Mouse (Mus musculus) midbrain, embryonic 16.5 days (tissue): Measurements from ENCODE around the gene Stag1. TPM values are rescaled to one million over a fixed set of nuclear protein-coding genes. Genes with fewer than 3 reads are reported as not detected.

Experiments used
- ATAC-seq: fragments of 200-750 bp; cut with Nextera tagmentation; 2 replicates; pipeline ENCODE4 v1.8.0; 2017; ENCODE audit warnings: moderate TSS enrichment
- H3K27ac ChIP-seq: fragments of 300-500 bp; sonication (generic); 2 replicates; pipeline ENCODE4 v1.5.1; 2014; ENCODE audit warnings: mild to moderate bottlenecking, low read length, mixed read lengths
- H3K27me3 ChIP-seq: fragments of 300-500 bp; sonication (generic); 2 replicates; pipeline ENCODE4 v1.6.1; 2014; ENCODE audit warnings: low read depth, low read length, mixed read lengths; ENCODE audit not compliant: control insufficient read depth, insufficient read depth
- H3K36me3 ChIP-seq: fragments of 300-500 bp; sonication (generic); 2 replicates; pipeline ENCODE4 v1.6.1; 2014; ENCODE audit warnings: mild to moderate bottlenecking, low read length, moderate library complexity, mixed read lengths; ENCODE audit not compliant: control insufficient read depth, insufficient read depth
- H3K4me1 ChIP-seq: fragments of 300-500 bp; sonication (generic); 2 replicates; pipeline ENCODE4 v1.6.1; 2014; ENCODE audit warnings: mild to moderate bottlenecking, low read length, mixed read lengths; ENCODE audit not compliant: control insufficient read depth, insufficient read depth
- H3K4me2 ChIP-seq: fragments of 300-500 bp; sonication (generic); 2 replicates; pipeline ENCODE4 v1.6.1; 2014; ENCODE audit warnings: mild to moderate bottlenecking, low read length, mixed read lengths
- H3K4me3 ChIP-seq: fragments of 300-500 bp; sonication (generic); 2 replicates; pipeline ENCODE4 v1.5.1; 2014; ENCODE audit warnings: low read depth, mild to moderate bottlenecking, low read length, moderate library complexity, mixed read lengths
- H3K9ac ChIP-seq: fragments of 300-500 bp; sonication (generic); 2 replicates; pipeline ENCODE4 v1.6.1; 2014; ENCODE audit warnings: low read depth, low read length, mixed read lengths
- H3K9me3 ChIP-seq: fragments of 300-500 bp; sonication (generic); replicated peaks from 2 replicates; pipeline ENCODE4 v1.6.1; 2014; ENCODE audit warnings: mild to moderate bottlenecking, low read length, mixed read lengths; ENCODE audit not compliant: control insufficient read depth, poor library complexity, severe bottlenecking
- WGBS: fragments of 180-500 bp; shearing (Covaris S2); extraction: QIAGEN DNeasy Blood & Tissue Kit; methylation state at CpG from one replicate; pipeline ENCODE4 v1.1.7; 2014; 5-methylcytosine and 5-hydroxymethylcytosine counted together
- polyA plus RNA-seq: library from polyadenylated mRNA; unstranded; fragments of >200 nt; fragmentation: Nextera tagmentation; extraction: Ambion mirVana; gene quantifications from 2 replicates; pipeline ENCODE4 v1.2.1, GENCODE M21; 2015

The Stag1 gene
- polyA plus RNA-seq, 1 experiment from 2014 or later: 26.5 TPM

GRCm38 (mm10) chr9:100944677-100945365 is 347.2 kb downstream of the Stag1 start:
- Histone ChIP-seq H3K4me2 (no peak overlapping the region), H3K4me3 (no peak overlapping the region), H3K9me3 (no peaks in the 10 kb centered on the region), H3K27ac (no peak overlapping the region), H3K9ac (no peak overlapping the region), H3K4me1 (no peaks in the 10 kb centered on the region), H3K36me3 (no peaks in the 10 kb centered on the region), H3K27me3 (no peaks in the 10 kb centered on the region)
- 93% methylated on average over 5 of the region's 5 CpGs for WGBS
- ATAC-seq: no peak

- Histone ChIP-seq H3K36me3 (peaks cover 7% of the 10 kb centered on the region; the same call in 1 of the 2 replicates), H3K27me3 (no peaks in the 10 kb centered on the region), H3K9ac (no peak overlapping the region), H3K4me3 (no peak overlapping the region), H3K4me1 (no peaks in the 10 kb centered on the region), H3K9me3 (no peaks in the 10 kb centered on the region), H3K4me2 (no peak overlapping the region), H3K27ac (no peak overlapping the region)
- WGBS: 60% methylated on average over 4 of the region's 4 CpGs
- no peak for ATAC-seq
Observed at GRCm38 (mm10) chr9:100951481-100951880, 353.9 kb downstream of the Stag1 start.

DNA sequence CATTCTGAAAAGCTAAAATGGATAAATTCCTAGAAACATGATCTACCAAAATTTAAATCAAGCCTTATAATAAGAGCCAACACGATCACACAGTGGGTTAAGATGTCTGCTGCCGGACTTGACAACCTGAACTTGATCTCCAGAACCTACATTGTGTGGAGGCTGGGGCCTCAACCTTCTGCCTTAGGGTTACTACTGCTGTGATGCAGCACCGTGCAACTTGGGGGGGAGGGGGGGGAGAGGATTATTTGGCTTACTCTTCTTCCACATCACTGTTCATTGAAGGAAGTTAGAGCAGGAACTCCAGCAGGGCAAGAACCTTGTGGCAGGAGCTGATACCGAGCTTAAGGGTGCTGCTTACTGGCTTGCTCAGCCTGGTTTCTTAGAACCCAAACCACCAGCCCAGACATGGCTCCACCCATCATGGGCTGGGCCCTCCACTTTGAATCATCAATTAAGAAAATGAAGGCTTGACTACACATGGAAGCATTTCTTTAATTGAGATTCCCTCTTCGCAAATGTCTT is 365.4 kb downstream of the Stag1 start:
- Histone ChIP-seq H3K4me2 (no peak overlapping the region), H3K9ac (no peak overlapping the region), H3K27me3 (no peaks in the 10 kb centered on the region), H3K4me3 (no peak overlapping the region), H3K27ac (no peak overlapping the region), H3K9me3 (no peaks in the 10 kb centered on the region), H3K4me1 (peaks cover 11% of the 10 kb centered on the region), H3K36me3 (no peaks in the 10 kb centered on the region; the same call in 1 of the 2 replicates)
- 0 out of 2 replicates have a peak, but pooled peaks have one; percentile 14 for ATAC-seq
- 42% methylated on average over 5 of the region's 5 CpGs for WGBS

- Histone ChIP-seq H3K27ac (no peak overlapping the region), H3K9me3 (no peaks in the 10 kb centered on the region), H3K9ac (no peak overlapping the region), H3K27me3 (no peaks in the 10 kb centered on the region), H3K36me3 (no peaks in the 10 kb centered on the region; the same call in 1 of the 2 replicates), H3K4me1 (peaks cover 11% of the 10 kb centered on the region), H3K4me3 (no peak overlapping the region), H3K4me2 (no peak overlapping the region)
- ATAC-seq: 0 out of 2 replicates have a peak, but pooled peaks have one; percentile 28
- 22% methylated on average over 1 of the region's 1 CpGs for WGBS
Observed at GRCm38 (mm10) chr9:100963428-100963912, 365.9 kb downstream of the Stag1 start.

GRCm38 (mm10) chr9:100964106-100964505 is 366.5 kb downstream of the Stag1 start:
- 66% methylated on average over 4 of the region's 4 CpGs for WGBS
- no peak overlapping the region for H3K4me3 ChIP-seq
- no peaks in the 10 kb centered on the region; the same call in 1 of the 2 replicates for H3K36me3 ChIP-seq
- no peaks in the 10 kb centered on the region for H3K9me3 ChIP-seq
- no peak overlapping the region for H3K9ac ChIP-seq
- peaks cover 11% of the 10 kb centered on the region for H3K4me1 ChIP-seq
- ATAC-seq: no peak
- no peak overlapping the region for H3K4me2 ChIP-seq
- H3K27me3 ChIP-seq: no peaks in the 10 kb centered on the region
- H3K27ac ChIP-seq: 0 out of 2 replicates have a peak overlapping the region, but pooled peaks have one; percentile 2

DNA sequence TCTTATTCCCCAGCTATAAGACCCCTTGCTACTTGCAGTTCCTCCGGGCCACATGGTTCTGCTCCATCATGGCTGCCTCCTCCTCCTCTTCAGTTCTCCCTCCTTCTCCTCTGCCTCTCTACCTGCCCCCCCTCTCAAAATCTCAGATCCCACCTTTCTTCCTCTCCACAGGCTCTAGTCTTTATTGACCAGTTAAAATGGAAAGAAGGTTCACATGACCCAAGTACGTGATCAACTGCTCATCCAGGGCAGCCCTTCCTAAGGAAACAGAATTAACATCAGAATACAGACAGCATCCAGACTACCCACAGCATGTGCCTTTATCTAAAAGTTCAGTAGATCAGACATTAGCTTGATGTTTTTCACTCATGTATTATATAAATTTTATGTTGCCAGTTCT is 371.9 kb downstream of the Stag1 start:
- WGBS: 83% methylated on average over 2 of the region's 2 CpGs
- no peaks in the 10 kb centered on the region for H3K9me3 ChIP-seq
- H3K4me1 ChIP-seq: no peaks in the 10 kb centered on the region
- H3K36me3 ChIP-seq: peaks cover 4% of the 10 kb centered on the region; the same call in 1 of the 2 replicates
- H3K9ac ChIP-seq: no peak overlapping the region
- H3K4me3 ChIP-seq: no peak overlapping the region
- no peak overlapping the region for H3K27ac ChIP-seq
- ATAC-seq: no peak
- H3K27me3 ChIP-seq: no peaks in the 10 kb centered on the region
- no peak overlapping the region for H3K4me2 ChIP-seq

DNA sequence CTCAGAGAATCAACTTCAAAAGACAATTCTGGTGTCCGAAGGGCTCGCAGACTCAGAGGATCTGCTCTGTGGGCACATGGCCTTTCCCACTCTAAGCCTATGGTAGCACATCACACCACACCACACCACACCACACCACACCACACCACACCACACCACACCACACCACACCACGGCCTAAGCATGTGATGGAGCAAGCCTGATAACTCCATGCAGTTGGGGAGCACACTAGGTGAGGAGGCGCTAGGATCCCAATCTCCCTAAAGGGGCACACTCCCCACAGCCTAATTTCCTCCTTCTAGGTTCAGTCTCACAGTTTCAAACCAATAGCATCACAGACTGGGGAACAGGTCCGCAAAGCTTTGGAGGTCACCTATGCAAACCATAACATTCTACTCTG is 381.1 kb downstream of the Stag1 start:
- H3K4me3 ChIP-seq: no peak overlapping the region
- no peaks in the 10 kb centered on the region for H3K9me3 ChIP-seq
- H3K27ac ChIP-seq: no peak overlapping the region
- H3K9ac ChIP-seq: no peak overlapping the region
- H3K36me3 ChIP-seq: peaks cover 4% of the 10 kb centered on the region; the same call in 1 of the 2 replicates
- WGBS: 97% methylated on average over 5 of the region's 5 CpGs
- H3K4me1 ChIP-seq: no peaks in the 10 kb centered on the region
- no peak for ATAC-seq
- no peaks in the 10 kb centered on the region for H3K27me3 ChIP-seq
- no peak overlapping the region for H3K4me2 ChIP-seq

DNA sequence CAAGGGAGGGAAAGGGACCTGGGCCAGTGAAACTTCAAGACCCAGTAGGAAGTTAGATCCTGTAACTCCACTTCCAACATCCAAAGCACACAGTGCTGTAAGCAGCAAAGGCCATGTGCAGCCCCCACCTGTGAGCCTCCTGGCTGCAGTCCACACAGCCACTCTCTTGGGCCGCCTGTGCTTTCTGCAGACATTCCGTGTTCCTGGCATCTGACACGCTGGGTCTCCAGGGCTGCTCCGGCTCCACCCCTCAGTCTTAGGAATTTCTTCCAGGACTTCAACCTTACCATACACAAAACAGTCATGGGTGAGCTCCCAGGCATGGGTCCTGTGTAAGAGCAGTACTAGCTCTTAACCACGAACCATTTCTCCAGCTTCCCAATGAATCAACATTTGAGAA is 381.7 kb downstream of the Stag1 start:
- H3K36me3 ChIP-seq: peaks cover 5% of the 10 kb centered on the region
- no peak for ATAC-seq
- no peak overlapping the region for H3K4me2 ChIP-seq
- no peaks in the 10 kb centered on the region for H3K9me3 ChIP-seq
- H3K9ac ChIP-seq: no peak overlapping the region
- WGBS: 77% methylated on average over 5 of the region's 5 CpGs
- no peaks in the 10 kb centered on the region for H3K4me1 ChIP-seq
- H3K27me3 ChIP-seq: no peaks in the 10 kb centered on the region
- H3K4me3 ChIP-seq: no peak overlapping the region
- H3K27ac ChIP-seq: no peak overlapping the region

DNA sequence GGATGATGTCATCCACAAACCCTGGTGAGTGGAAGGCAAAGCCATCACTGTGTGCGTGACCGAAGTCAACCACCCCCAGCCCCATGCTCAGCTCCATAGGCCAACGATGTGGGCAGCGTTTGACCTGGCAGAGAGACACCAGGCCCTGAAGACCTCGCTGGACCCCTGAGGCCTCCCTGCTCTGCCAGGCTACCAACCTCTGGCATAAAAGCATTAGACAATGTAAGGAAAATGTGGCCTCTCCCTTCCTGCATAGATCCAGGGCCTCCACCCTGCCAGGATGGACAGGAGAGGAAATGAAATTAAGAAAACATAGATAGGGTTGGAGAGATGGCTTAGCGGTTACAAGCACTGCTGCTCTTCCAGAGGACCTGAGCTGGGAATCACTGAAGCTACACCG is 385.2 kb downstream of the Stag1 start:
- no peak overlapping the region for H3K9ac ChIP-seq
- H3K27me3 ChIP-seq: no peaks in the 10 kb centered on the region
- H3K4me3 ChIP-seq: no peak overlapping the region
- H3K27ac ChIP-seq: no peak overlapping the region
- 96% methylated on average over 7 of the region's 7 CpGs for WGBS
- H3K9me3 ChIP-seq: no peaks in the 10 kb centered on the region
- H3K36me3 ChIP-seq: peaks cover 10% of the 10 kb centered on the region
- no peak for ATAC-seq
- H3K4me2 ChIP-seq: no peak overlapping the region
- no peaks in the 10 kb centered on the region for H3K4me1 ChIP-seq
